Mouse (Mus musculus) heart, adult 2 months (tissue): ENCODE data around the gene Podxl2. TPM values are rescaled to one million over a fixed set of nuclear protein-coding genes. Genes with fewer than 3 reads are reported as not detected.

Experiments used
- DNase-seq, 2 experiments: peaks; one replicate each; pipeline ENCODE4 v3.0.0; 2021
- H3K27ac ChIP-seq: fragments of 200-600 bp; 2 replicates; pipeline ENCODE4 v1.8.1; 2022
- H3K27me3 ChIP-seq: fragments of 200-500 bp; 2 replicates; pipeline ENCODE4 v1.6.1; 2012; ENCODE audit warnings: mild to moderate bottlenecking, low read length, inconsistent platforms, mixed read lengths; ENCODE audit not compliant: control insufficient read depth, insufficient read depth
- H3K36me3 ChIP-seq: fragments of 200-500 bp; 2 replicates; pipeline ENCODE4 v1.6.1; 2012; ENCODE audit warnings: low read length, inconsistent platforms; ENCODE audit not compliant: control insufficient read depth, insufficient read depth
- H3K4me1 ChIP-seq: fragments of 200-500 bp; 2 replicates; pipeline ENCODE4 v1.6.1; 2011; ENCODE audit warnings: low read length; ENCODE audit not compliant: control insufficient read depth, insufficient read depth
- H3K4me3 ChIP-seq: fragments of 200-600 bp; 2 replicates; pipeline ENCODE4 v1.8.1; 2022
- H3K79me2 ChIP-seq: fragments of 200-500 bp; replicated peaks from 2 replicates; pipeline ENCODE4 v1.6.1; 2012; ENCODE audit warnings: mild to moderate bottlenecking, inconsistent platforms, low read length, moderate library complexity, mixed read lengths; ENCODE audit not compliant: control insufficient read depth, insufficient read depth
- H3K9ac ChIP-seq: fragments of 200-500 bp; 2 replicates; pipeline ENCODE4 v1.6.1; 2012; ENCODE audit warnings: low read depth, mild to moderate bottlenecking, control low read depth, inconsistent platforms, low read length, mixed read lengths
- CTCF ChIP-seq: fragments of 200-600 bp; IDR thresholded peaks from 2 replicates; pipeline ENCODE4 v1.8.1; 2022; ENCODE audit warnings: antibody characterized with exemption, mild to moderate bottlenecking, moderate library complexity
- EP300 ChIP-seq: fragments of 200-500 bp; IDR thresholded peaks from 2 replicates; pipeline ENCODE4 v1.6.1; 2011; ENCODE audit warnings: low read depth, low read length, control low read depth; ENCODE audit not compliant: insufficient read depth
- POLR2A ChIP-seq: fragments of 200-500 bp; IDR thresholded peaks from 2 replicates; pipeline ENCODE4 v1.6.1; 2011; ENCODE audit warnings: mild to moderate bottlenecking, low read depth, low read length, control low read depth; ENCODE audit not compliant: insufficient read depth
- WGBS: fragments of 180-500 bp; shearing (Covaris S2); methylation state at CpG from one replicate; pipeline ENCODE4 v1.1.7; 2018; 5-methylcytosine and 5-hydroxymethylcytosine counted together
- intact Hi-C: fragments of 180-260 bp; cut with DNase I; formaldehyde crosslinking; loops from one replicate; pipeline ENCODE4 v1.15.1; 2025
- long read RNA-seq: library from polyadenylated mRNA; stranded (forward); transcript quantifications from one replicate; pipeline ENCODE4 v2.0.0, GENCODE M21; 2021
- polyA plus RNA-seq: library from polyadenylated mRNA; depleted of rRNA; stranded (reverse); fragments of >200 nt; gene quantifications from 2 replicates; pipeline ENCODE4 v1.2.3, GENCODE M21; 2012; rRNA removed
- total RNA-seq, 2 experiments: library from RNA; stranded (reverse); gene quantifications; 2 replicates each; pipeline ENCODE4 v1.2.3; 2021

Gene Podxl2
- total RNA-seq = 10 to 100 TPM; 13.1 to 15.9 TPM
- 20.7 and 26.2 TPM in 2 replicates for polyA plus RNA-seq
- long read RNA-seq, transcript Podxl2-210 (8 exons, 2,065 nt) = major isoform, 33 of 46 reads
- long read RNA-seq, partial matches to known transcripts = 1 of 46 reads
- long read RNA-seq, other reads (novel, unspliced or antisense) = 10 of 46 reads

GRCm38 (mm10) chr6:88874868-88875508, at the start of gene Podxl2:
Gene Podxl2, minus strand, starts transcription at chr6:88875044.
- H3K27me3 ChIP-seq = peaks cover 2% of the 10 kb centered on the region; the same call in 1 of the 2 replicates
- H3K4me1 ChIP-seq = no peaks in the 10 kb centered on the region
- DNase-seq = peak; percentile 79 to 84
- peak within 1 kb of the TSS; percentile 50 for H3K4me3 ChIP-seq
- WGBS = 5% methylated on average over 61 of the region's 63 CpGs
- no peaks in the 10 kb centered on the region for H3K79me2 ChIP-seq
- H3K27ac ChIP-seq = no peak within 1 kb of the TSS
- no peaks in the 10 kb centered on the region for H3K36me3 ChIP-seq
- no peak for TF ChIP-seq CTCF
- no peak for TF ChIP-seq POLR2A
- TF ChIP-seq EP300 = no peak
- peak within 1 kb of the TSS; percentile 75 for H3K9ac ChIP-seq
- intact Hi-C loops = no loop called here

GRCm38 (mm10) chr6:88918802-88919201, 44.0 kb upstream of the Podxl2 start:
- H3K9ac ChIP-seq = no peak overlapping the region
- TF ChIP-seq POLR2A (no peak), CTCF (no peak), EP300 (no peak)
- 93% methylated on average over 8 of the region's 8 CpGs for WGBS
- no peak overlapping the region for H3K4me3 ChIP-seq
- H3K36me3 ChIP-seq = no peaks in the 10 kb centered on the region
- intact Hi-C loops = no loop called here
- H3K27ac ChIP-seq = no peak overlapping the region
- H3K79me2 ChIP-seq = no peaks in the 10 kb centered on the region
- no peak for DNase-seq
- H3K27me3 ChIP-seq = no peaks in the 10 kb centered on the region
- H3K4me1 ChIP-seq = no peaks in the 10 kb centered on the region

GRCm38 (mm10) chr6:88916153-88916552, 41.3 kb upstream of the Podxl2 start:
- no peaks in the 10 kb centered on the region for H3K79me2 ChIP-seq
- no peak overlapping the region for H3K27ac ChIP-seq
- DNase-seq = no peak
- WGBS = 59% methylated on average over 1 of the region's 1 CpGs
- no peak overlapping the region for H3K4me3 ChIP-seq
- no peaks in the 10 kb centered on the region for H3K36me3 ChIP-seq
- H3K27me3 ChIP-seq = no peaks in the 10 kb centered on the region
- intact Hi-C loops = no loop called here
- H3K4me1 ChIP-seq = no peaks in the 10 kb centered on the region; the same call in 1 of the 2 replicates
- H3K9ac ChIP-seq = no peak overlapping the region
- TF ChIP-seq CTCF = peak; percentile 72
- TF ChIP-seq POLR2A = no peak

GRCm38 (mm10) chr6:88915510-88915909, 40.7 kb upstream of the Podxl2 start:
- Histone ChIP-seq H3K4me1 (no peaks in the 10 kb centered on the region; the same call in 1 of the 2 replicates), H3K9ac (no peak overlapping the region), H3K36me3 (no peaks in the 10 kb centered on the region), H3K27ac (peak overlapping the region; percentile 64), H3K79me2 (no peaks in the 10 kb centered on the region), H3K27me3 (no peaks in the 10 kb centered on the region), H3K4me3 (no peak overlapping the region)
- 54% methylated on average over 4 of the region's 4 CpGs for WGBS
- peak in 1 of 2 experiments; percentile 79 for DNase-seq
- TF ChIP-seq EP300 (peak; percentile 72; the same call in 1 of the 2 replicates), POLR2A (no peak)
- intact Hi-C loops = loop anchor here (1.0 kb wide), 1 partner anchor 21 kb away; no protein-coding TSS in a partner anchor

- Histone ChIP-seq H3K27me3 (no peaks in the 10 kb centered on the region), H3K79me2 (no peaks in the 10 kb centered on the region), H3K9ac (no peak overlapping the region), H3K4me3 (no peak overlapping the region), H3K36me3 (no peaks in the 10 kb centered on the region), H3K27ac (peak overlapping the region; percentile 64), H3K4me1 (no peaks in the 10 kb centered on the region; the same call in 1 of the 2 replicates)
- 34% methylated on average over 5 of the region's 5 CpGs for WGBS
- TF ChIP-seq POLR2A (no peak), EP300 (no peak), CTCF (no peak)
- peak in 1 of 2 experiments; percentile 67 for DNase-seq
- intact Hi-C loops = loop anchor here (1.0 kb wide), 1 partner anchor 22 kb away; no protein-coding TSS in a partner anchor
Observed at GRCm38 (mm10) chr6:88914799-88915198, 40.0 kb upstream of the Podxl2 start.

- no peaks in the 10 kb centered on the region for H3K27me3 ChIP-seq
- no peaks in the 10 kb centered on the region; the same call in 1 of the 2 replicates for H3K4me1 ChIP-seq
- no peaks in the 10 kb centered on the region for H3K79me2 ChIP-seq
- H3K27ac ChIP-seq = no peak overlapping the region
- intact Hi-C loops = no loop called here
- no peak for DNase-seq
- no peak overlapping the region for H3K9ac ChIP-seq
- TF ChIP-seq EP300 = no peak
- no peak for TF ChIP-seq POLR2A
- TF ChIP-seq CTCF = no peak
- no peaks in the 10 kb centered on the region for H3K36me3 ChIP-seq
- no peak overlapping the region for H3K4me3 ChIP-seq
Observed at GRCm38 (mm10) chr6:88913440-88913839, 38.6 kb upstream of the Podxl2 start.
